Mouse (Mus musculus): Measurements from ENCODE around the gene Colgalt1. TPM values are rescaled to one million over a fixed set of nuclear protein-coding genes. Genes with fewer than 3 reads are reported as not detected.

The Colgalt1 gene
- total RNA-seq, 2 experiments from 2014 or later = 44.4 to 55.8 TPM

DNA sequence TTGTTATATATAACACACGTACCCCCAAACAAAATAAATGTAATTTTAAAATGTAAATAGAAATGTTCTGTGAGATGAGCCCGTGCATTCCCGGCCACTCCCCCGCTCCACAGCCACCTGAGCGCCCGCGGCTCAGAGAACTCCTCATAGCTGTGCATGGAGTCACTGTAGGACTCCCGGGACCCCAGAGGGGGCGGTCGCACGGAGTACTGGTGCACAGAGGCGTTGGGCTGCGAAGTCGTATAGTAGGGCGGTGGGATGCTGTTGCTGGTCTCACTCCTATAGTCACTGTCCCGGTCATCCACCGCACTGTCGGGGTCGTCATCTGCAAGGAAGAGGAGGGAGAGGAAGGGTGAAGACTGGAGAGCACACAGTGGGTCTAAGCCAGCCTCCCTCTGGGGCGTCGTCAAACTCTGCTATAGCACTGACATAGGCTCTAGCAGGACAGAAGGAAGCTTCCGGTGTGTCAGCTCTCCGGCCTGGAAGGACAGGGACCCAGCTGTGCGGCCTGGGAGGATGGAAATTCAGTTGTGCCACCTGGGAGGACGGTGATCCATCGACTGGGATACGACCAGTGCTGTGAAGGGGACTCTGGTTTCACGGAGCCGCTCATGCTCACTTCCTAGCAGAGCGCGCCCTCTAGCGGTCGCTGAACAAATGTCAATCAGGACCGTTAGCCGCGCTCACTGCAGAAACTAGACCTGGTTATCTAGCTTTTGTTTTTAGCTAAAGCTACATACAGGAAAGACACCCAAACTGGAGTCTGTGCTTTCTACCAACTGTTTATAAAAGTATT is 49.7 kb downstream of the Colgalt1 start:
- ATAC-seq (replicated peaks; ENCODE audit: low FRiP score, low TSS enrichment, poor library complexity, severe bottlenecking) = peak; percentile 72

- peak; percentile 59 for ATAC-seq (replicated peaks; ENCODE audit: low FRiP score, low TSS enrichment, poor library complexity, severe bottlenecking)
These were observed 54.7 kb downstream of the Colgalt1 start for GRCm38 (mm10) chr8:71665331-71666130.

- no peak for ATAC-seq (replicated peaks; ENCODE audit: low FRiP score, low TSS enrichment, poor library complexity, severe bottlenecking)
These were observed 56.1 kb downstream of the Colgalt1 start for GRCm38 (mm10) chr8:71666855-71667254.

- no peak for ATAC-seq (replicated peaks; ENCODE audit: low FRiP score, low TSS enrichment, poor library complexity, severe bottlenecking)
These were observed 56.5 kb downstream of the Colgalt1 start for GRCm38 (mm10) chr8:71667256-71667655.

DNA sequence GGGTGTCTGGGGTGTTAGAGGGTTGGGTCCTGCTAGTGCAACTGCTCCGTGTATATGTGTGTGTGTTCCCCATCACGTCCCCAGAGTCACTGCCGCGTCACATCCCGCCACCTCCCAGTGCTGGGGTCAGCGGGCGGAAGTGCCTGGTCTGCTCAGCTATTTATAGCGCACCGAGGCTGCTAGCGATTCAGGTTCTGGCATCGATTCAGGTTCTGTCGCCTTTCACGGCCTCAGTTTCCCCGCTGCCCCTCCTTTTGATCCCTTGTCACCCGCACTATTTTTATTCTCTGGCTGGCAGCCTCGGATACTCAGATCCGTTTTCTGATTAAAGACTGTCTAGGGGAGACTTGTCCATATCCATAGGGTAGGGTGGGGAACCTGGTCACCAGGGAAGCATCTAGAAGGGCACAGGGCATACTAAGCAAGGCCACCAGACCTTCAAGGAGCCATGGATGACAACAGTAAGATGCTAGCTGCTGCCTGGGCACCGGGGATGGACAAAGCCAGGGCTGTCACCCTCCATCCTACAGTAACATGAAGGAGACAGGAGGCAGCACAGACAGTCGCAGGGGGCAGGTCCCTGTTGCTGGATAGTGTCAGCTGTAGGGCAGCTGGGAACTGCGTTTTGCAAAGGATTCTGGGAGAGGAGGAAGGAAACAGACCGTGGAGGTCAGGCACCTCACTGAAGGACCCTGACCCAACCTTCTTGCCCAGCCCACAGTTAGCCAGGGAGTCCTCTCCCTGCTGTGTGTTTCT is 57.6 kb downstream of the Colgalt1 start:
- ATAC-seq (replicated peaks; ENCODE audit: low FRiP score, low TSS enrichment, poor library complexity, severe bottlenecking) = no peak

GRCm38 (mm10) chr8:71670198-71670597 is 59.4 kb downstream of the Colgalt1 start:
- no peak for ATAC-seq (replicated peaks; ENCODE audit: low FRiP score, low TSS enrichment, poor library complexity, severe bottlenecking)

- peak; percentile 9; the same call in 1 of the 2 replicates for ATAC-seq (replicated peaks; ENCODE audit: low FRiP score, low TSS enrichment, poor library complexity, severe bottlenecking)
These were observed 60.1 kb downstream of the Colgalt1 start for GRCm38 (mm10) chr8:71670621-71671548.

GRCm38 (mm10) chr8:71671549-71671965 is 60.8 kb downstream of the Colgalt1 start, which contains the start of gene Unc13a:
Unc13a (minus strand) TSS chr8:71671757.
- peak; percentile 70 for ATAC-seq (replicated peaks; ENCODE audit: low FRiP score, low TSS enrichment, poor library complexity, severe bottlenecking)

DNA sequence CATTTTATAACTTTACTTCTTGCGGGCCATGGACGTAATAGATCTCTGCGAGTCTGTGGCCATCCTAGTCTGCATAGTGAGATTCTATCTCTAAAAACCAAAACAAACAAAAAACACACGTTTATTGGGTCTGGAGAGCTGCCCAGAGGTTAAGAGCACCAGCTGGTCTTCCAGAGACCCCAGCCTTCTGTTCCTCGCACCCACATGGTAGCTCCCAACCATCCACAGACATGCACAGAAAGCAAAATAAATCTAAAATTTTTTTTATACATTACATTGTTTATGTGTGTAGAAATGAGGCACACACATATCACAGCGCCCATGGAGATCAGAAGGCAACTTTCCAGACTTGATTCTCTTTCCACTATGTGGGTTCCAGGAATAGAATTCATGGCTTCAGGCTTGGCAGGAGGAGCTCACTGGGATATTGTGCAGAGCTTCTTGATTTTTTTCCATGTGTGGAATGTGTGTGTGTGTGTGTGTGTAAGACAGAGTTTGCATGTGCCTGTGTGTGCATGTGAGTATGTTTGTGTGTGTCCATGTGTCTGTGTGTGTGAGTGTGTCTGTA is 61.5 kb downstream of the Colgalt1 start:
- no peak for ATAC-seq (replicated peaks; ENCODE audit: low FRiP score, low TSS enrichment, poor library complexity, severe bottlenecking)

GRCm38 (mm10) chr8:71674071-71674470 is 63.3 kb downstream of the Colgalt1 start:
- no peak for ATAC-seq (replicated peaks; ENCODE audit: low FRiP score, low TSS enrichment, poor library complexity, severe bottlenecking)

Other genes with a start within 250 kb of the Colgalt1 start
- gene Use1, start 244.2 kb upstream of the Colgalt1 start, total RNA-seq (2014; fragmentation: Nextera tagmentation) = 147 and 161 TPM in 2 replicates
- 129 and 139 TPM in 2 replicates for gene Use1, start 244.2 kb upstream of the Colgalt1 start, total RNA-seq (2017)
- 6.4 and 7.4 TPM in 2 replicates for gene Ocel1, start 239.7 kb upstream of the Colgalt1 start, total RNA-seq (2014; fragmentation: Nextera tagmentation)
- gene Ocel1, start 239.7 kb upstream of the Colgalt1 start, total RNA-seq (2017) = 8.1 and 13.8 TPM in 2 replicates
- 1.4 and 3.2 TPM in 2 replicates for gene Nr2f6, start 229.0 kb upstream of the Colgalt1 start, total RNA-seq (2014; fragmentation: Nextera tagmentation)
- 1.7 TPM in 1 of 2 replicates, not detected in the other for gene Nr2f6, start 229.0 kb upstream of the Colgalt1 start, total RNA-seq (2017)
- gene Ushbp1, start 215.2 kb upstream of the Colgalt1 start, total RNA-seq (2014; fragmentation: Nextera tagmentation) = not detected in 2 replicates
- gene Ushbp1, start 215.2 kb upstream of the Colgalt1 start, total RNA-seq (2017) = not detected in 2 replicates
- 107 and 130 TPM in 2 replicates for gene Babam1, start 214.1 kb upstream of the Colgalt1 start, total RNA-seq (2014; fragmentation: Nextera tagmentation)
- gene Babam1, start 214.1 kb upstream of the Colgalt1 start, total RNA-seq (2017) = 73.7 and 90.2 TPM in 2 replicates
- 42.2 and 46.2 TPM in 2 replicates for gene Ankle1, start 205.0 kb upstream of the Colgalt1 start, total RNA-seq (2014; fragmentation: Nextera tagmentation)
- 13.3 and 23.5 TPM in 2 replicates for gene Ankle1, start 205.0 kb upstream of the Colgalt1 start, total RNA-seq (2017)
- gene Abhd8, start 147.3 kb upstream of the Colgalt1 start, total RNA-seq (2014; fragmentation: Nextera tagmentation) = 5.3 and 7.1 TPM in 2 replicates
- gene Abhd8, start 147.3 kb upstream of the Colgalt1 start, total RNA-seq (2017) = 4.7 and 6.3 TPM in 2 replicates
- 82.3 and 120 TPM in 2 replicates for gene Mrpl34, start 146.0 kb upstream of the Colgalt1 start, total RNA-seq (2014; fragmentation: Nextera tagmentation)
- 46.7 and 63.4 TPM in 2 replicates for gene Mrpl34, start 146.0 kb upstream of the Colgalt1 start, total RNA-seq (2017)
- gene Dda1, start 141.8 kb upstream of the Colgalt1 start, total RNA-seq (2014; fragmentation: Nextera tagmentation) = 31.4 and 47.5 TPM in 2 replicates
- gene Dda1, start 141.8 kb upstream of the Colgalt1 start, total RNA-seq (2017) = 13.3 and 19.6 TPM in 2 replicates
- 2.4 and 4.5 TPM in 2 replicates for gene Ano8, start 125.0 kb upstream of the Colgalt1 start, total RNA-seq (2014; fragmentation: Nextera tagmentation)
- 2.3 and 3.4 TPM in 2 replicates for gene Ano8, start 125.0 kb upstream of the Colgalt1 start, total RNA-seq (2017)
- 15.1 and 20.3 TPM in 2 replicates for gene Gtpbp3, start 122.9 kb upstream of the Colgalt1 start, total RNA-seq (2014; fragmentation: Nextera tagmentation)
- gene Gtpbp3, start 122.9 kb upstream of the Colgalt1 start, total RNA-seq (2017) = 18.7 and 32.1 TPM in 2 replicates
- gene Plvap, start 99.2 kb upstream of the Colgalt1 start, total RNA-seq (2014; fragmentation: Nextera tagmentation) = 7.2 and 8.9 TPM in 2 replicates
- gene Plvap, start 99.2 kb upstream of the Colgalt1 start, total RNA-seq (2017) = 6.9 and 9.3 TPM in 2 replicates
- not detected in 2 replicates for gene Ccdc194, start 85.3 kb upstream of the Colgalt1 start, total RNA-seq (2014; fragmentation: Nextera tagmentation)
- gene Ccdc194, start 85.3 kb upstream of the Colgalt1 start, total RNA-seq (2017) = not detected in 2 replicates
- gene Bst2, start 73.5 kb upstream of the Colgalt1 start, total RNA-seq (2014; fragmentation: Nextera tagmentation) = 31.1 and 46.7 TPM in 2 replicates
- 34.9 and 90.9 TPM in 2 replicates for gene Bst2, start 73.5 kb upstream of the Colgalt1 start, total RNA-seq (2017)
- 19.9 and 24.4 TPM in 2 replicates for gene Mvb12a, start 68.1 kb upstream of the Colgalt1 start, total RNA-seq (2014; fragmentation: Nextera tagmentation)
- 23.9 and 31.7 TPM in 2 replicates for gene Mvb12a, start 68.1 kb upstream of the Colgalt1 start, total RNA-seq (2017)
- gene Tmem221, start 52.1 kb upstream of the Colgalt1 start, total RNA-seq (2014; fragmentation: Nextera tagmentation) = not detected in 2 replicates
- not detected in 2 replicates for gene Tmem221, start 52.1 kb upstream of the Colgalt1 start, total RNA-seq (2017)
- not detected in 2 replicates for gene Nxnl1, start 44.4 kb upstream of the Colgalt1 start, total RNA-seq (2014; fragmentation: Nextera tagmentation)
- not detected in 2 replicates for gene Nxnl1, start 44.4 kb upstream of the Colgalt1 start, total RNA-seq (2017)
- gene Slc27a1, start 42.1 kb upstream of the Colgalt1 start, total RNA-seq (2014; fragmentation: Nextera tagmentation) = 3.0 and 6.3 TPM in 2 replicates
- gene Slc27a1, start 42.1 kb upstream of the Colgalt1 start, total RNA-seq (2017) = 0.95 and 3.1 TPM in 2 replicates
- gene Pgls, start 18.8 kb upstream of the Colgalt1 start, total RNA-seq (2014; fragmentation: Nextera tagmentation) = 104 and 132 TPM in 2 replicates
- gene Pgls, start 18.8 kb upstream of the Colgalt1 start, total RNA-seq (2017) = 76.2 and 80.7 TPM in 2 replicates
- gene Fam129c, start 13.3 kb upstream of the Colgalt1 start, total RNA-seq (2014; fragmentation: Nextera tagmentation) = 15.9 and 42.5 TPM in 2 replicates
- 0.14 and 15.0 TPM in 2 replicates for gene Fam129c, start 13.3 kb upstream of the Colgalt1 start, total RNA-seq (2017)
- 0.26 and 0.64 TPM in 2 replicates for gene Unc13a, start 60.8 kb downstream of the Colgalt1 start, total RNA-seq (2014; fragmentation: Nextera tagmentation)
- 0.27 TPM in 1 of 2 replicates, not detected in the other for gene Unc13a, start 60.8 kb downstream of the Colgalt1 start, total RNA-seq (2017)
- 5.2 and 10.4 TPM in 2 replicates for gene Jak3, start 65.3 kb downstream of the Colgalt1 start, total RNA-seq (2014; fragmentation: Nextera tagmentation)
- gene Jak3, start 65.3 kb downstream of the Colgalt1 start, total RNA-seq (2017) = 1.8 and 4.5 TPM in 2 replicates
- 6.4 and 17.6 TPM in 2 replicates for gene Insl3, start 78.2 kb downstream of the Colgalt1 start, total RNA-seq (2014; fragmentation: Nextera tagmentation)
- gene Insl3, start 78.2 kb downstream of the Colgalt1 start, total RNA-seq (2017) = 0.88 and 4.8 TPM in 2 replicates
- gene B3gnt3, start 90.8 kb downstream of the Colgalt1 start, total RNA-seq (2014; fragmentation: Nextera tagmentation) = 0.42 and 0.79 TPM in 2 replicates
- gene B3gnt3, start 90.8 kb downstream of the Colgalt1 start, total RNA-seq (2017) = 0.30 and 0.99 TPM in 2 replicates
- gene Fcho1, start 114.7 kb downstream of the Colgalt1 start, total RNA-seq (2014; fragmentation: Nextera tagmentation) = 183 and 235 TPM in 2 replicates
- gene Fcho1, start 114.7 kb downstream of the Colgalt1 start, total RNA-seq (2017) = 68.1 and 88.4 TPM in 2 replicates

All from megakaryocyte-erythroid progenitor cell, adult 5-6 weeks (primary cell).